Mouse (Mus musculus) heart, embryonic 11.5 days (tissue): ENCODE results near the gene Ccm2. TPM values are rescaled to one million over a fixed set of nuclear protein-coding genes. Genes with fewer than 3 reads are reported as not detected.

Experiments used
- ATAC-seq: fragments of 200-750 bp; cut with Nextera tagmentation; replicated peaks from 2 replicates; pipeline ENCODE4 v1.8.0; 2017; ENCODE audit warnings: moderate library complexity; ENCODE audit not compliant: insufficient number of reproducible peaks, low FRiP score, low TSS enrichment
- H3K27ac ChIP-seq: fragments of 300-500 bp; sonication (generic); 2 replicates; pipeline ENCODE4 v1.5.1; 2014; ENCODE audit warnings: mild to moderate bottlenecking, low read depth, low read length
- H3K27me3 ChIP-seq: fragments of 300-500 bp; sonication (generic); 2 replicates; pipeline ENCODE4 v1.6.1; 2014; ENCODE audit warnings: mild to moderate bottlenecking, low read length, mixed read lengths; ENCODE audit not compliant: control insufficient read depth, insufficient read depth
- H3K36me3 ChIP-seq: fragments of 300-500 bp; sonication (generic); 2 replicates; pipeline ENCODE4 v1.6.1; 2014; ENCODE audit warnings: mild to moderate bottlenecking, low read length, moderate library complexity, mixed read lengths; ENCODE audit not compliant: control insufficient read depth, insufficient read depth
- H3K4me1 ChIP-seq: fragments of 300-500 bp; sonication (generic); 2 replicates; pipeline ENCODE4 v1.6.1; 2014; ENCODE audit warnings: low read length; ENCODE audit not compliant: control insufficient read depth, insufficient read depth
- H3K4me2 ChIP-seq: fragments of 300-500 bp; sonication (generic); 2 replicates; pipeline ENCODE4 v1.6.1; 2014; ENCODE audit warnings: mild to moderate bottlenecking, moderate library complexity
- H3K4me3 ChIP-seq: fragments of 300-500 bp; sonication (generic); 2 replicates; pipeline ENCODE4 v1.5.1; 2014; ENCODE audit warnings: low read depth, low read length
- H3K9ac ChIP-seq: fragments of 300-500 bp; sonication (generic); 2 replicates; pipeline ENCODE4 v1.6.1; 2014; ENCODE audit warnings: mild to moderate bottlenecking, low read depth, low read length, moderate library complexity
- H3K9me3 ChIP-seq: fragments of 300-500 bp; sonication (generic); replicated peaks from 2 replicates; pipeline ENCODE4 v1.6.1; 2016; ENCODE audit warnings: low read length; ENCODE audit not compliant: control insufficient read depth
- WGBS: fragments of 180-500 bp; shearing (Covaris S2); extraction: QIAGEN DNeasy Blood & Tissue Kit; methylation state at CpG from one replicate; pipeline ENCODE4 v1.1.7; 2014; ENCODE audit not compliant: insufficient replicate concordance; 5-methylcytosine and 5-hydroxymethylcytosine counted together
- polyA plus RNA-seq: library from polyadenylated mRNA; unstranded; fragments of >200 nt; fragmentation: Nextera tagmentation; extraction: Ambion mirVana; gene quantifications from 2 replicates; pipeline ENCODE4 v1.2.1, GENCODE M21; 2014

Gene Ccm2
- polyA plus RNA-seq, 1 experiment from 2014 or later = 62.9 TPM

- WGBS = 66% methylated on average over 5 of the region's 5 CpGs
- no peak for ATAC-seq
- Histone ChIP-seq H3K27me3 (peaks cover 2% of the 10 kb centered on the region), H3K4me2 (no peak overlapping the region), H3K4me1 (peaks cover 30% of the 10 kb centered on the region), H3K36me3 (peaks cover 34% of the 10 kb centered on the region), H3K4me3 (no peak overlapping the region), H3K9me3 (no peaks in the 10 kb centered on the region), H3K27ac (no peak overlapping the region), H3K9ac (no peak overlapping the region)
Observed at GRCm38 (mm10) chr11:6595339-6595738, 48.7 kb downstream of the Ccm2 start.

GRCm38 (mm10) chr11:6596205-6596604 lies 49.5 kb downstream of the Ccm2 start:
- Histone ChIP-seq H3K4me1 (peaks cover 30% of the 10 kb centered on the region), H3K4me2 (no peak overlapping the region), H3K27ac (no peak overlapping the region), H3K36me3 (peaks cover 25% of the 10 kb centered on the region), H3K9me3 (no peaks in the 10 kb centered on the region), H3K4me3 (no peak overlapping the region), H3K27me3 (peaks cover 10% of the 10 kb centered on the region), H3K9ac (no peak overlapping the region)
- 96% methylated on average over 6 of the region's 6 CpGs for WGBS
- ATAC-seq = no peak

DNA sequence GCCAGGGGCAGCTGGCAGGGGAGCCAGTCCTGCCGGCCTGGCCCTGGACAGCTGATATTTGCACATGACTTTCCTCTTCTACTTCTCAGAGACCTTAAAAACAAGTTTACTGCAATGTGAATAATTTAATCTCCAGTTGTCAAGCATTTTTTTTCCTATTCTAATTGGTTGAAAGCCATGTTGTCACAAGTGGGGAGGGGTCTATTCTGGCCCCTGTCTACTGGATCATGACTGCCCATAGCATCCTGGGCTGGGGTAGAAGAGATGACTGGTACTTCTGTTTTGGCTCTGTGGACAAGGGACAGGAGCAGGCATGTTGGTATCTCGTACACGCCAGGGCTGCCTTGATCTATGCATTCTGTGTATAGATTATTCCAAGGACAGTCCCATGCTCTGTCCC lies 49.9 kb downstream of the Ccm2 start:
- Histone ChIP-seq H3K4me2 (no peak overlapping the region), H3K4me3 (no peak overlapping the region), H3K9ac (no peak overlapping the region), H3K27ac (no peak overlapping the region), H3K27me3 (peaks cover 13% of the 10 kb centered on the region), H3K36me3 (peaks cover 23% of the 10 kb centered on the region), H3K9me3 (no peaks in the 10 kb centered on the region), H3K4me1 (peaks cover 30% of the 10 kb centered on the region)
- no peak for ATAC-seq
- 83% methylated on average over 3 of the region's 3 CpGs for WGBS

- H3K4me2 ChIP-seq = no peak overlapping the region
- no peak overlapping the region for H3K4me3 ChIP-seq
- no peak overlapping the region for H3K9ac ChIP-seq
- ATAC-seq = no peak
- no peaks in the 10 kb centered on the region for H3K9me3 ChIP-seq
- peaks cover 18% of the 10 kb centered on the region for H3K36me3 ChIP-seq
- H3K27ac ChIP-seq = no peak overlapping the region
- WGBS = 58% methylated on average over 7 of the region's 7 CpGs
- H3K27me3 ChIP-seq = peaks cover 22% of the 10 kb centered on the region
- H3K4me1 ChIP-seq = peaks cover 30% of the 10 kb centered on the region
Observed at GRCm38 (mm10) chr11:6597523-6597922, 50.8 kb downstream of the Ccm2 start.

- 52% methylated on average over 19 of the region's 19 CpGs for WGBS
- Histone ChIP-seq H3K4me1 (peaks cover 32% of the 10 kb centered on the region), H3K27ac (no peak overlapping the region), H3K36me3 (peaks cover 11% of the 10 kb centered on the region), H3K9me3 (no peaks in the 10 kb centered on the region), H3K9ac (no peak overlapping the region), H3K27me3 (peaks cover 23% of the 10 kb centered on the region), H3K4me3 (no peak overlapping the region), H3K4me2 (peak overlapping the region; percentile 35)
- no peak for ATAC-seq
Observed at GRCm38 (mm10) chr11:6598191-6598889, 51.7 kb downstream of the Ccm2 start.

DNA sequence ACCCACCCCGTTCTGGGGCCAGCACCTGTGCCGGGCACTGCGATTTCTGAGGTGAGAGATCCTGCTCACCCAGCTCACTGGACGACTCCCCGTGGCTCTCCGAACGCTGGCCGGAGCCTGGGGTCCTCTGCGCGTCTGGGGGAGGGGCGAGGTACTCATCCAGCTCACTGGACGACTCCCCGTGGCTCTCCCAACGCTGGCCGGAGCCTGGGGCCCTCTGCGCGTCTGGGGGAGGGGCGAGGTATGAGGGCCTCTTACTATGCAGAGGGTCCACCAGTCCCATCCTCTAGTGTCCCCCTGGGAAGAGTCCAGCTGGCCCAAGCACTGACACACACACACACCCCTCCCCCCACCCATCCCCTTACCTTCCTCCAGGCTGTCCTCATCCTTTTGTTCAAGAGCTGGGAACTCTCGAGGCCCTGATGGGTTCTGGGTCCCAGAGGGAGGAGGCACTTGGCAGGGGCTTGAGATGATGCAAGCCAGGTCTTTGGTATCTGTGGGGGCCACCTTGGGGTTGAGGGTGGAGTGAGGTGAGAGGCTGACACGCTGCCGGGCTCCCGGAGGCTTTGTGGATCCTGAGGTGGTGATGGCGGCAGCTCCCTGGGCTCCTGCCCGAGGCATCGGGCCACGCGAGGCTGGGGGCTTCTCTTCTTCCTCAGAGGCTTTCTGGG lies 52.5 kb downstream of the Ccm2 start:
- Histone ChIP-seq H3K4me2 (peak overlapping the region; percentile 35), H3K9ac (0 out of 2 replicates have a peak overlapping the region, but pooled peaks have one; percentile 22), H3K4me3 (no peak overlapping the region), H3K36me3 (peaks cover 9% of the 10 kb centered on the region), H3K27ac (no peak overlapping the region), H3K27me3 (peaks cover 23% of the 10 kb centered on the region), H3K9me3 (no peaks in the 10 kb centered on the region), H3K4me1 (peaks cover 36% of the 10 kb centered on the region)
- 0 out of 2 replicates have a peak, but pooled peaks have one; percentile 24 for ATAC-seq
- 20% methylated on average over 27 of the region's 27 CpGs for WGBS

DNA sequence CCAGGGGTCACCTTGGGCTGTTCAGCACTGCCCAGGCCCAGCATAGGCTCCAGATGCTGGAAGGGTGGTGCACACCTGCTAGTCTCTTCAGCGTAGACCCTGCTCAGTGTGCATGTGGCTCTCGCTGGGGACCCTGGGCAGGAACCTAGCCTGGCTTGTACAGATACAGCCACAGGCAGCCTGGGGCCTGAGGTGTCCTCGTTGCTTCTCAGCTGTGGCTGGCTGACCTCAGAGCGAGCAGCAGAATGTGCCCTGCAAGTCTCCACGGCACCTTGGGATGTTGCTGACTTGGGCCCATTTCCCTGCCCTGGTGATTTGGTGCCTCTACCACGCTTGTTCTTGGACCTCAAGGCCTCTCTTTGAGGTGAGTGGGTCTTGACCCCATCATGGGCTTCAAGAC lies 53.1 kb downstream of the Ccm2 start:
- H3K27ac ChIP-seq = no peak overlapping the region
- H3K9ac ChIP-seq = 0 out of 2 replicates have a peak overlapping the region, but pooled peaks have one; percentile 28
- no peak for ATAC-seq
- H3K27me3 ChIP-seq = peaks cover 29% of the 10 kb centered on the region
- no peak overlapping the region for H3K4me2 ChIP-seq
- H3K4me3 ChIP-seq = no peak overlapping the region
- peaks cover 42% of the 10 kb centered on the region for H3K4me1 ChIP-seq
- WGBS = 68% methylated on average over 6 of the region's 6 CpGs
- peaks cover 9% of the 10 kb centered on the region for H3K36me3 ChIP-seq
- no peaks in the 10 kb centered on the region for H3K9me3 ChIP-seq

DNA sequence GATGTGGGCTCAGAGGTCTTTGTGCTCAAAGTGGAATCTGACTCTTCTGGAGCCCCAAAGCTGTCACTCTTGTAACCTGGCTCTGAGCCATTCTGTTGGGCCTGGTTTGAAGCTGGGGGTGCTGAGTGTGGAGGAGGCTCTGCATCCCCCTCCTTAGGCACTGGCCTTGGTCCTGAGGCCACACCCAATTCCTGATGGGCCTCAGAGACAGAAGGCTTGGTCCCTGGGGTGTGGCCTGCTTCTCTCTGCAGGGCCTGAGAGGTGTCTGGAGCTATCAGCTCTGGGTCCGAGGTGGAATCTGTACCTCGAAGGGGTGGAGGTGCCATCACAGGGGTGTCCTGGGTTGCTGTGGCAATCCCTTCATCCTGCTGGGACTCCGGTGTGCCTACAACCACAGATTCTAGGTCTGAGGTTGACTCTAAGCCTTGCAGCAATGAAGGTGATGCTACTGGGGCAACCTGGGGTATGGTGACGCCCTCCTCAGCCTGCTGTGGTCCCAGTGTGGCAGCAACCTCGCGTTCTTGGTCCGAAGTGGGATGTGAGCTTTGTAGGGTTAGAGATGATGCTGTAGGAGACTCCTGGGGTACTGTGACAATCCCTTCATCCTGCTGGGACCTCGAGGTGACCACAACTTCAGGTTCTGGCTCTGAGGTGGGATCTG lies 53.7 kb downstream of the Ccm2 start:
- no peak for ATAC-seq
- peaks cover 35% of the 10 kb centered on the region for H3K27me3 ChIP-seq
- peaks cover 9% of the 10 kb centered on the region for H3K36me3 ChIP-seq
- H3K4me3 ChIP-seq = no peak overlapping the region
- WGBS = 77% methylated on average over 8 of the region's 8 CpGs
- no peaks in the 10 kb centered on the region for H3K9me3 ChIP-seq
- H3K9ac ChIP-seq = no peak overlapping the region
- no peak overlapping the region for H3K27ac ChIP-seq
- peaks cover 44% of the 10 kb centered on the region for H3K4me1 ChIP-seq
- H3K4me2 ChIP-seq = no peak overlapping the region
